Mouse (Mus musculus) brown adipose tissue, adult 24 weeks (tissue): ENCODE results near the gene Brpf3. TPM values are rescaled to one million over a fixed set of nuclear protein-coding genes. Genes with fewer than 3 reads are reported as not detected.
"Not testable (repeated sequence)": the region's sequence is repeated elsewhere in the genome, so short reads cannot be mapped to it uniquely, and the experiment has no call there.

ENCODE experiments used
- H3K27ac ChIP-seq: fragments of 200-500 bp; replicated peaks from 2 replicates; pipeline ENCODE4 v1.5.1; 2012; ENCODE audit warnings: low read depth, mild to moderate bottlenecking, low read length
- H3K4me1 ChIP-seq: fragments of 200-500 bp; 2 replicates; pipeline ENCODE4 v1.6.1; 2012; ENCODE audit warnings: low read length, mixed read lengths; ENCODE audit not compliant: control insufficient read depth, insufficient read depth, insufficient read length
- H3K4me3 ChIP-seq: fragments of 200-500 bp; 2 replicates; pipeline ENCODE4 v1.5.1; 2012; ENCODE audit warnings: low read depth, mild to moderate bottlenecking, low read length, moderate library complexity; ENCODE audit not compliant: insufficient read depth
- polyA plus RNA-seq: library from polyadenylated mRNA; stranded (reverse); fragments of >200 nt; gene quantifications from 2 replicates; pipeline ENCODE4 v1.2.4, GENCODE M21; 2012; ENCODE audit not compliant: missing spikeins, insufficient read depth, insufficient read length

The Brpf3 gene
- polyA plus RNA-seq, 1 experiment: 28.9 TPM

DNA sequence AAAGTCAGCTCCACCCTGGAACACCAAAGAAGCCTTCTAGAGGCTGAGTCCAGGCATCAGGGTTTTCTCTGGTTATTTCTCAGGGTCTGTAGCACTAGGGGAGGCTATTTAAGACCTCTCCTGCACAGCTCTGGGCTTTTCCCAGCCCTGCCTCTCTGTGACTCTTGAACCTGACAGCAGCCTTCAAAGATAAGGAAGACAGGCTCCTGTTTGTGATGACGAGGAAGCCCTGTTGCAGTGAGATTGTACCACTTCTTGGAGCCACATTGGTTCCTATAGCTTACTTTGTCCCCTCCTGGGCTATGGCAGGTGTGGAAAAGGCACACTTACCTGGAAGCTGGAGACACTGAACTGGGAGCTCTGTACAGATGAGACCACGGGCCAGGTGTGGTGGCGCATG, 32.0 kb downstream of the Brpf3 start:
- no peak overlapping the region for H3K4me3 ChIP-seq
- no peak overlapping the region for H3K27ac ChIP-seq
- H3K4me1 ChIP-seq: peaks cover 23% of the 10 kb centered on the region

DNA sequence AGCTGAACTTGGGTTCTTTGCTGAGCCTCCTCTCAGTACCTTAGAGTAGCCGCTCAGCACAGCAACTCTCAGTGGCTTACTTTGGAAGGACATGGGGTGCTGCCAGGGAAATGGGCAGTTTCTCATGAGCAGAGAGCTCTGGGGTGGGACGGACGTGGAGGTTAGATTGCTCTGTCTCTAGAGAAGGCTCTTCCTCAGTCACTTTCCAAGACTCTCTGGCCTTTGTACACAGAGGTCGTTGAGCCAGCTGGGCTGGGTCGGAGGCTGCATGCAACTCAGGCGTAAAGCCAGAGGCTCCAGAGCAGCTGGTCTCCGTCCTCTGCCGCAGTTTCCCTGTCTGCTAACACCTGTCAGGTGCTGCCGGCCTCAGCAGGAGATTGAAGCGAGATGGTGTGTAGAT, 33.8 kb downstream of the Brpf3 start:
- Histone ChIP-seq H3K27ac (0 out of 2 replicates have a peak overlapping the region, but pooled peaks have one; percentile 20), H3K4me1 (peaks cover 23% of the 10 kb centered on the region), H3K4me3 (no peak overlapping the region)

DNA sequence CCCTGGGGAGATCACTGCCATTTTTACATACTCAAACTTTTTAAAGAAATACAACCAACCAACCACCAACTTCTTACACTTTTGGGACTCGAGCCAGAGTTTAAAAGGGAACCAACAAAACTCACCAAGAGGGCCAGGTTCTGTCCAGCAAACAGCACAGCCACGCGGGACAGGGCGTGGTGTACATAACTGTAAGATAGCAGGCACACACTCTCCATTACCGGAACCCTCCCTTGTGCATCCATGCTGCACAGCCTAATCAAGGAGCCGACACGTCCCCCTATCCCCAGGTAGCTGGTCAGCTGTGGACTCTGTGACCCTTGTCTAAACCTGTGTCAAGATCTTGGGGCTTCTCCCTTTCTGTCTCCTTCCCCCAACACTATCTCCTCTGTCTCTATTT, 37.0 kb downstream of the Brpf3 start:
- Histone ChIP-seq H3K4me3 (no peak overlapping the region), H3K27ac (no peak overlapping the region), H3K4me1 (peaks cover 17% of the 10 kb centered on the region; the same call in 1 of the 2 replicates)

DNA sequence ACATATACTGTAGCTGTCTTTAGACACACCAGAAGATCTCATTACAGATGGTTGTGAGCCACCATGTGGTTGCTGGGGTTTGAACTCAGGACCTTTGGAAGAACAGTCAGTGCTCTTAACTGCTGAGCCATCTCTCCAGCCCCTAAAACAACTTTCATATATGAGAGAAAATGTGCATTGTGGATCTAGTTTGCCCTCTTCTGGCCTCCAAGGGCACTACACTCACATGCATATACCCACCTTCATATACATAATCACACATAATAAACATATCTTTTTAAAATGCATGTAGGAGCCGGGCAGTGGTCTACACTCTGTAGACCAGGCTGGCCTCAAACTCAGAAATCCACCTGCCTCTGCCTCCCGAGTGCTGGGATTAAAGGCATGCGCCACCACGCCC, 41.1 kb downstream of the Brpf3 start:
- H3K27ac ChIP-seq, H3K4me1 ChIP-seq, H3K4me3 ChIP-seq: not testable (repeated sequence)

DNA sequence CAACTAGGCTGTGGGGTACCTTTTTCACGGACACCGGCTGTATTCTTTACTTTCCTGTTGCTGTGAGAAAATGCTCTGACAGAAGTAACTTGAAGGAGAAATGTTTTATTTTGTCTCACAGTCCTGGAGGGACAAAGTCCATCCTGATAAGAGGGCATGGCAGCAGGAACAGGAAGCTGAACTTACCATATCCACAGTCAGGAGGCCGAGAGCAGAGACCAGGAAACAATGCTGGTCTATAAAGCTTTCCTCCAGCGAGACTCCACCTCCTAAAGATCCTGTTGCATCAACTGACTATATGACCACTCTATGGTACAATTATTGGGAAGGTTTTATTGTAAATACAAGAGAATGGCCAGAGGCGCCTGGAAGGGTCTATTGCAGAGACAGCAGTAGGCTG, 42.8 kb downstream of the Brpf3 start:
- Histone ChIP-seq H3K27ac (no peak overlapping the region), H3K4me3 (no peak overlapping the region)

DNA sequence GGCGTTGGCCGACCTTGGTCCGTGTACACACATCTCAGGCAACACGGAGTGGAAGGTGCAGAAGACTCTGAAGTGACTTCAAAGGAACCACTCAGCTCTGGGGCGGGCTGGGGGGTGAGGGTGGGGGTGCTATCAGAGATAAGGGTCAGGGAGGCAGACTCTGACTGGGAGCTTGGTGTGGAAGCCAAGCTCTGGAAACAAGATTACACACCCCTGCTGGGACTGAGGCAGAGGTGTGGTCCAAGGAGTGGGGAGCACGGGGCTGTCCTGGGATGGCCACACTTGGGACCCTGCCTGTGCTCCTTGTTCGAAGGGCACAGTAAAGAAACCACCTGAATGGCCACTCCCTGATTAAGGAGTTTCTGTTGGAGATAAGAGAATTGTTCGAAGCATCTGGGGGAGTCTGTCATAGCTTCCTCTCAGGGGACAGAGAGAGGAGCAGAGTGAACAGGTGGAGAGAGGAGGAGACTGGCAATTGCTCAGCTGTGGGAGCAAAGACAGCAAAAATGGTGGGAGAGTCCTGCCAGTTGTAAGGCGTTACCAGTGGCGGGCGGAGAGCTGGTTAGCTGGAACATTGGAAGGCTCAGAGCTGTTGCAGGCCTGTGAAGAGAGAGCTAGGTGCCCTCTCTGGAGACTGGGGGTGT, 46.2 kb downstream of the Brpf3 start:
- Histone ChIP-seq H3K4me1 (no peaks in the 10 kb centered on the region), H3K4me3 (no peak overlapping the region), H3K27ac (no peak overlapping the region)

More for the DNA sequence above, 42.8 kb downstream of the Brpf3 start:
- H3K4me1 ChIP-seq: no peaks in the 10 kb centered on the region

DNA sequence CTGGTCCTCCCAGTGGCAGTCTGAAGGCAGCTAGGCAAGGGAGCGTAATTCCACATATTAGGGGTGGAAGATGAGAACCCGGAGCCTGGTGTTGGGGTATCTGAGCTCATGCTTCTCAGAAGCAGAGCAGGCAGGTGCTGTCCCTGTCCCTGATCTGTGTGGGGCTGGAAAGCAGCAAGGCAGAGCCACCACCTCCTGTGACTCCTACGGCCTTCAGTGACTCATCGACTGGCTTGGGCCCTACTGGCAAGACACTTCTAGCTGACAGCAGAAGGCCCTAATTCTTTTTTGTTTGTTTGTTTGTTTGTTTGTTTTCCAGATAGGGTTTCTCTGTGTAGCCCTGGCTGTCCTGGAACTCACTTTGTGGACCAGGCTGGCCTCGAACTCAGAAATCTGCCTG, 49.6 kb downstream of the Brpf3 start:
- no peak overlapping the region for H3K27ac ChIP-seq
- no peak overlapping the region for H3K4me3 ChIP-seq
- H3K4me1 ChIP-seq: no peaks in the 10 kb centered on the region

DNA sequence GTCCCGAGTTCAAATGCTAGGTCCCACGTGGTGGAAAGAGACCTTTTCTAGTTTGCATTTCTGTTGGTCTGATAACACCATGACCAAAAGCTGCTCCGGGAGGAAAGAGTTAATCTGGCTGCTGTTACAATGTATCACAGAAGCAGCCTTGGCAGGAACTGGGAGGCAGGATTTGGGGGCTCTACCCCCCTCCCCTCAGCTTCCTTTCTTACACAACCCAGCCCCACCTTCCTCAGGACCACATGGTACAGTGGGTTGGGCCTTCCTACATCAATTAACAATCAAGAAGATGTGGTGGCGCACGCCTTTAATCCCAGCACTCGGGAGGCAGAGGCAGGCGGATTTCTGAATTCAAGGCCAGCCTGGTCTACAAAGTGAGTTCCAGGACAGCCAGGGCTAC, 53.5 kb downstream of the Brpf3 start:
- Histone ChIP-seq H3K27ac (no peak overlapping the region), H3K4me1 (no peaks in the 10 kb centered on the region), H3K4me3 (no peak overlapping the region)

DNA sequence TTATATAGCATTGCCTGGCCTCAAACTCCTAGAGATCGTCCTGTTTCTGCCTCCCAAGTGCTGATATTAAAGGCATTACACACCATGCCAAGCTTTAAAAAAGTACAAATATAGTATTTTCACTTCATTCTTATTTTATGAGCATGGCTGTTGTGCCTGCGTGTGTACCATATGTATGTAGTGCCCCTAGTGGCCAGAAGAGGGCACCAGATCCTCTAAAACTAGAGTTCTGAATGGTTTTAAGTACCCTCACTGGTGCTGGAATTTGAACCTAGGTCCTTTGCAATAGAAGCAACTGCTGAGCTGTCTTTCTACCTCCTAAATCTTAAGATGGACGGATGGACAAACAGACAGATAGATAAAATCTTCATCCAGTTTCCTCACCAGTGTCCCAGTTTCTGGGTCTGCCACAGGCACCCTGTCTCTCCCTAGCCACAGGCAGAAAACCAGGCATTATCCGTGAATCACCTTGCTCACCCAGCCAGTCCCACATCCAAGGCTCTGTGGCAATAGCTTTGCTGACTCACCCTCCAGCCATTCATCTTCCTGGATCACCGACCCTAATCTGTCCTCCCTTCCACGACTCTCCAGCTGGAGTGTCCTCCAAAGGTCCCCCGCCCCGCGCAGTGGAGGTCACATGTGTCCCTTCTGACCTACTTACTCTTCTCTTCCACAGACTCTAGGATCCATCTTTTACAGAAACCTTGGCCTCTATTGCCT, 54.4 kb downstream of the Brpf3 start:
- H3K27ac ChIP-seq: no peak overlapping the region
- no peaks in the 10 kb centered on the region for H3K4me1 ChIP-seq
- H3K4me3 ChIP-seq: no peak overlapping the region

DNA sequence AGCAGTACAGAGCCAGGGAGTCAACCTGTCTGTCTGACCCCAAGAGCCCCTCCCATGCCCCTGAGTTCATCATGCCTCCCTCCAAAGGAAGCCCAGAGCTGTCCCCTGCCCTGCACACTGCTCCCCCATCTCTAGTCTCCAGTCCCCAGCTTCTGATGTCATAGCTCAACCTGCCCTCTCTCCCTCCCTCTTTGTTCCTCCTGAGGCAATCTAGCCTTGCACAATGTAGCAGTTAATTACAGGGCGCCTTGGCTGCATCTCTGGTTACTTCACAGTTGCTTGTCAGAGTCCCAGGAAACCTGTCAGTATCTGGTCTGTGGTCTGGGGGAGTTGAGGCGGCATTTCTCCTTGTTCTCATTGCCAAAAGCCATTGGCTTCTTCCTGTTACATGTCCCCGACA, 55.1 kb downstream of the Brpf3 start:
- H3K4me1 ChIP-seq: no peaks in the 10 kb centered on the region
- no peak overlapping the region for H3K27ac ChIP-seq
- no peak overlapping the region for H3K4me3 ChIP-seq

DNA sequence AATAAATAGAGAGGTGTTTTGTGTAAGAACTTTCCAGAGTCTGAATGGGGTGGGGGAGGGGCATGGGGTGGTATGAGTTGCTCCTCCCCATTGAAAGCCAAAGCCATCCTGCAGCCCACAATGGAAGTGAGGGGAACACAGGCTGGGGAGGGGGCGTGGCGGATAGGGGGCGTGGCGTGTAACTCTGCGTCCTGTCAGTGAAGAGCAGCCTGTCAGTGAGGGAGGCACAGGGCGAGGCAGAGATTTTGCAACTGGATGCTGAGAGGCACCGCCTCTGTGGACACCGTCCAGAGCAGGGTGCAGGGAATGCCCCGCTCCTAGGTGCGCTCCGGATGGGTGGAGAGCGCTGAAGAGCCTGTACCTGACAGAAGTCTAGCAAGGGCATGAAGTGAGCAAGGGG, 57.3 kb downstream of the Brpf3 start, which contains the start of gene Pnpla1:
TSS of gene Pnpla1 (plus strand) at position 207 of the 400 bp plus-strand sequence.
- Histone ChIP-seq H3K4me1 (no peaks in the 10 kb centered on the region), H3K4me3 (no peak within 1 kb of the TSS), H3K27ac (no peak within 1 kb of the TSS)

DNA sequence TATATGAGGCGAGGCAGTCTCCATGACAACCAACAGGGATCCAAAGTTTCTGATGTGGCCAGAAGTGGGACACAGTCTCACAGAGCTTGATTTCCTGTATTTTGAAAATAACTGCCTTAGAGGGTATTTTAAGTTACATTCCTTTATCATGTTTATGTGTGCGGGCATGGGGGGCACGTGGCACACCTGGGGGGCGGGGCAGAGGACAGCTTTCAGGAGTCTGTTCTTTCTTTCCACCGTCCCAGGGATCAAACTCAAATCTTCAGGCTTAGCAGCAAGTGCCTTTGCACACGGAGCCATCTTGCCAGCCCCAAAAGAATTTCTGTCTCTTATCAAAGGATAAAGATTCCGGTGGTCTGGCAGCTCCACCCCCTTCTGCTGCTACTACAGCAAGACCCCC, 63.0 kb downstream of the Brpf3 start:
- Histone ChIP-seq H3K27ac (no peak overlapping the region), H3K4me1 (no peaks in the 10 kb centered on the region), H3K4me3 (no peak overlapping the region)

DNA sequence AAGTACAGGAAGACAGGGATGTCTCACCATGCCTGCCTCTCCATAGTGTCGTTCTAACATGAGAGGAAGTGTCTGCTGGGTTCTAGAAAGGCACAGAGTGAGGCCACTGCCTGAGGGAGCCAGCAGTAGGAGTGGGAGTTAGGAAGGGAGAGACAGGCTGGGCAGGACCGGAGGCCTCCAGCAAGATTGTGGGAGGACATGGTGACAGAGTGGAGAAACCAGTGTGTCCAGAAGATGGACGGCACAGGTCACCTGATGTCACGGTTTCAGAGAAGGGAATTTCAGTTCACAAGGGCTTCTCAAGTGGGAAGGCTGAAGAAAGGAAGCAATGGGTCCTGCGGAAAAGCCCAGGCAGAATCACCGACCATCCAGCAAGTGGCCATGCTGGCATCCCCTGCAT, 63.6 kb downstream of the Brpf3 start:
- Histone ChIP-seq H3K27ac (no peak overlapping the region), H3K4me3 (no peak overlapping the region), H3K4me1 (no peaks in the 10 kb centered on the region)

DNA sequence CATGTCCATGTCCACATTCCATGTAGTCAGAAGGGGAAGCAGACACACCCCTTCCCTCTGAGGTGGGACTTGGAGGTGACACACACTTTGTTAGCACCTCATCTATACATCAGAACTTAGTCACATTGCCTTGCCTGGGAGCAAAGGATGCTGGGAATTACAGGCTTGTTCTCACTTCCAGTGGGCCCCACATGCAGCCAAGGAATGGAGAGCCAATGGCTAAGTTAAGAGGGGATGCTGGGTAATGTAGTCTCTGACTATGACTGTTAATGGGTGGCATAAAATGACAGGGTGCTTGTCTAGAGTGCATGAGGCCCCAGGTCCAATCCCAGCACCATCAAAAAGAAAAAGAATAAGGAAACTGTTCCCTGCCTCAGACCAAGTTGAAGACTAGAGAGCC, 66.0 kb downstream of the Brpf3 start:
- H3K27ac ChIP-seq: no peak overlapping the region
- H3K4me1 ChIP-seq: no peaks in the 10 kb centered on the region
- H3K4me3 ChIP-seq: no peak overlapping the region

DNA sequence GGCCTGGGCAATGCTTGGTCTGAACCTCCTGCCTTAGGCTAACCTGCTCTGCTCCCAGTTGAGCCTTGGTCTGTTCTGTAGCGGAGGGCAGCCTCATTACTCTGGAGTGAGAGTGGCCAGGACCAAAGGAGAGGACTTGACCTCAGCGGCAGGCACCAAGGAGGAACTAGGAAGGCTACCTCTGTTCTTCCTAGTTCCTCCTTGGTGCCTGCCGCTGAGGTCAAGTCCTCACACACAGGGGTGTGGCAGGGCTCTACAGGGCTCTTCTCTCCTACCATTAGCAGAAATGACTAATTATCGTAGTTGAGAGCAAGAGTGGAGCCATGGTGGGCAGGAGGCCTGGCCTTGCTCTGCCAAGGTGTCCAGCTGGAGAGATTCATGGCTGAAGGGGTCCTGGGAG, 66.5 kb downstream of the Brpf3 start:
- no peak overlapping the region for H3K4me3 ChIP-seq
- H3K27ac ChIP-seq: no peak overlapping the region
- H3K4me1 ChIP-seq: no peaks in the 10 kb centered on the region; the same call in 1 of the 2 replicates
